Mouse (Mus musculus): ENCODE data around the gene Erich6b. TPM values are rescaled to one million over a fixed set of nuclear protein-coding genes. Genes with fewer than 3 reads are reported as not detected.

Erich6b gene
- polyA plus RNA-seq, 1 experiment = not detected

GRCm38 (mm10) chr14:75716410-75716809 is 74.4 kb downstream of the Erich6b start:
- DNase-seq = no peak
- H3K27me3 ChIP-seq (replicated peaks; ENCODE audit: control insufficient read depth, insufficient read depth, low read length) = no peaks in the 10 kb centered on the region
- H3K4me3 ChIP-seq (ENCODE audit: insufficient read depth, low read depth, low read length) = no peak overlapping the region
- TF ChIP-seq POLR2A (IDR thresholded peaks at IDR 0.05; ENCODE audit: low read depth, low read length) = no peak
- no peak for TF ChIP-seq CTCF (conservative IDR thresholded peaks at IDR 0.05; ENCODE audit: insufficient read depth, insufficient read length, low read depth, low read length)
- H3K27ac ChIP-seq (ENCODE audit: insufficient read depth, low read depth, low read length) = no peak overlapping the region
- 81% methylated on average over 4 of the region's 4 CpGs for WGBS
- peaks cover 2% of the 10 kb centered on the region for H3K36me3 ChIP-seq (ENCODE audit: control insufficient read depth, insufficient read depth, low read length)
- no peaks in the 10 kb centered on the region for H3K4me1 ChIP-seq (ENCODE audit: control insufficient read depth, insufficient read depth, low read length)

Other genes with a start within 250 kb of the Erich6b start
- gene Siah3, start 186.3 kb upstream of the Erich6b start, polyA plus RNA-seq (2012; rRNA removed) = not detected in 2 replicates
- 0.27 and 0.69 TPM in 2 replicates for gene Spert, start 49.1 kb upstream of the Erich6b start, polyA plus RNA-seq (2012; rRNA removed)
- gene Cog3, start 112.3 kb downstream of the Erich6b start, polyA plus RNA-seq (2012; rRNA removed) = 7.8 and 10.0 TPM in 2 replicates
- 26.3 and 29.6 TPM in 2 replicates for gene Slc25a30, start 144.8 kb downstream of the Erich6b start, polyA plus RNA-seq (2012; rRNA removed)
- gene Tpt1, start 202.8 kb downstream of the Erich6b start, polyA plus RNA-seq (2012; rRNA removed) = 1,266 and 1,401 TPM in 2 replicates

Data from kidney, adult 2 months (tissue).